In the genomic region with DNA sequence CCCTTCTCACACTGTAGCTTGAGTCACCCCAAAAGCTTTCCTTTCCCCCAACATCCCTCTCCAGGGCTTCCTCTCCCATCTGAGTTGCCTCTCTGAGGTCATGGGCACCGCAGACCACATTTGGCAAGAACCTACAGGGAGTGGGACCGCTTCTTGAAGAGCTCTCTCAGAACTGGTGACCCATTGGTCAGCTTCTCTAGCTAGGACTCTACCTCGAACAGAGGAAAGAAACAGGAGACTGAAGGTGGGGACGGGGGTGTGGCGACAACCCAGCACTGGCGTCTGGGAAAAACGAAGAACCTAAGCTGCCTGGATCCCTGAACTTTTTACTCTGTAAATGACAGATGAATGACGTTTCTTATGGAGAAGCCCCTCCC, we compare ENCODE assay signal across 8 mouse cellular contexts. TPM values are rescaled to one million over a fixed set of nuclear protein-coding genes. Genes with fewer than 3 reads are reported as not detected.
A peak's percentile ranks its signal among the peaks of the same experiment; 100 is the strongest.
DNase-seq lines count a peak whose midpoint lies in the region; ATAC-seq and TF ChIP-seq lines count a peak whose summit lies in the region.

No protein-coding gene starts in this region.

- peak overlapping the region; percentile 90 for H3K27ac ChIP-seq in kidney, postnatal 0 days
- H3K27ac ChIP-seq in embryonic facial prominence, embryonic 11.5 days (replicated peaks; ENCODE audit: low read depth, low read length): no peak overlapping the region
- H3K27ac ChIP-seq in neural tube, embryonic 12.5 days: no peak overlapping the region

- TF ChIP-seq CTCF in kidney, postnatal 0 days (IDR thresholded peaks at IDR 0.05; ENCODE audit: low read depth): no peak

- 11% methylated on average over 8 of the region's 8 CpGs for WGBS in kidney, postnatal 0 days
- 12% methylated on average over 8 of the region's 8 CpGs for WGBS in embryonic facial prominence, embryonic 11.5 days
- WGBS in large intestine, adult 2 months: 9% methylated on average over 8 of the region's 8 CpGs
- WGBS in neural tube, embryonic 12.5 days: 19% methylated on average over 8 of the region's 8 CpGs

- no peaks in the 10 kb centered on the region for H3K27me3 ChIP-seq in kidney, postnatal 0 days (ENCODE audit: insufficient read depth, low read length)
- H3K27me3 ChIP-seq in embryonic facial prominence, embryonic 11.5 days (ENCODE audit: control insufficient read depth, insufficient read depth, low read length): no peaks in the 10 kb centered on the region
- H3K27me3 ChIP-seq in neural tube, embryonic 12.5 days (replicated peaks): no peaks in the 10 kb centered on the region

- no peak; the same call in 1 of the 2 replicates for ATAC-seq in kidney, postnatal 0 days (replicated peaks; ENCODE audit: low FRiP score, low read depth)
- ATAC-seq in embryonic facial prominence, embryonic 11.5 days (replicated peaks; ENCODE audit: insufficient number of reproducible peaks, low FRiP score, low TSS enrichment, low read depth): no peak; the same call in 1 of the 2 replicates
- peak; percentile 41; the same call in 1 of the 2 replicates for ATAC-seq in neural tube, embryonic 12.5 days (ENCODE audit: low FRiP score, low read depth)
- ATAC-seq in activated CD4-positive, CD25-positive, alpha-beta regulatory T cell, adult 4 months: no peak

- no peak for DNase-seq in kidney, postnatal 0 days (ENCODE audit: low spot score)
- DNase-seq in kidney, postnatal 25 days: no peak
- no peak for DNase-seq in embryonic facial prominence, embryonic 11.5 days (ENCODE audit: low spot score)
- DNase-seq in large intestine, adult 2 months (ENCODE audit: low read depth, low spot score): peak; percentile 25
- no peak for DNase-seq in thymus, postnatal 4 days
- no peak for DNase-seq in thymus, postnatal 36 days

- no peaks in the 10 kb centered on the region for H3K36me3 ChIP-seq in kidney, postnatal 0 days (ENCODE audit: insufficient read depth, low read length)
- no peaks in the 10 kb centered on the region for H3K36me3 ChIP-seq in embryonic facial prominence, embryonic 11.5 days (replicated peaks; ENCODE audit: control insufficient read depth, insufficient read depth, low read depth, low read length)
- H3K36me3 ChIP-seq in neural tube, embryonic 12.5 days: no peaks in the 10 kb centered on the region

- no peaks in the 10 kb centered on the region for H3K9me3 ChIP-seq in kidney, postnatal 0 days (replicated peaks; ENCODE audit: low read length)
- no peaks in the 10 kb centered on the region for H3K9me3 ChIP-seq in embryonic facial prominence, embryonic 11.5 days (replicated peaks; ENCODE audit: control insufficient read depth, low read length)
- no peaks in the 10 kb centered on the region for H3K9me3 ChIP-seq in neural tube, embryonic 12.5 days

- H3K4me2 ChIP-seq in kidney, postnatal 0 days (ENCODE audit: low read length): peak overlapping the region; percentile 73
- peak overlapping the region; percentile 36; the same call in 1 of the 2 replicates for H3K4me2 ChIP-seq in embryonic facial prominence, embryonic 11.5 days (ENCODE audit: low read depth, low read length)
- peak overlapping the region; percentile 59; the same call in 1 of the 2 replicates for H3K4me2 ChIP-seq in neural tube, embryonic 12.5 days (replicated peaks)

- H3K4me3 ChIP-seq in kidney, postnatal 0 days (replicated peaks; ENCODE audit: low read depth, low read length): peak overlapping the region; percentile 28; the same call in 1 of the 2 replicates
- no peak overlapping the region for H3K4me3 ChIP-seq in embryonic facial prominence, embryonic 11.5 days (ENCODE audit: low read depth, low read length)
- H3K4me3 ChIP-seq in neural tube, embryonic 12.5 days: no peak overlapping the region

- peak overlapping the region; percentile 50; the same call in 1 of the 2 replicates for H3K9ac ChIP-seq in kidney, postnatal 0 days (ENCODE audit: low read depth, low read length)
- H3K9ac ChIP-seq in embryonic facial prominence, embryonic 11.5 days (replicated peaks; ENCODE audit: low read length): no peak overlapping the region; the same call in 1 of the 2 replicates
- no peak overlapping the region for H3K9ac ChIP-seq in neural tube, embryonic 12.5 days

- peaks cover 7% of the 10 kb centered on the region for H3K4me1 ChIP-seq in kidney, postnatal 0 days (replicated peaks; ENCODE audit: insufficient read depth, low read length)
- H3K4me1 ChIP-seq in embryonic facial prominence, embryonic 11.5 days (ENCODE audit: control insufficient read depth, insufficient read depth, low read length): peaks cover 5% of the 10 kb centered on the region
- H3K4me1 ChIP-seq in neural tube, embryonic 12.5 days: peaks cover 10% of the 10 kb centered on the region

RNA-seq across cellular contexts. Expression of gene Cdkn2aipnl, which starts 51.8 kb away (rescaled TPM):
- 70.8 and 71.7 TPM in 2 replicates for polyA plus RNA-seq in kidney, postnatal 0 days (2015; fragmentation: Nextera tagmentation; extraction: Ambion mirVana)
- polyA plus RNA-seq in embryonic facial prominence, embryonic 11.5 days (2014; fragmentation: Nextera tagmentation; extraction: Ambion mirVana): 142 and 147 TPM in 2 replicates
- 29.6 and 32.9 TPM in 2 replicates for polyA plus RNA-seq in large intestine, adult 2 months (2012; rRNA removed)
- 111 and 112 TPM in 2 replicates for polyA plus RNA-seq in neural tube, embryonic 12.5 days (2016; fragmentation: Nextera tagmentation; extraction: Ambion mirVana)
- 10 to 100 TPM; 80.8 to 84.4 TPM for polyA plus RNA-seq in activated CD4-positive, CD25-positive, alpha-beta regulatory T cell, adult 4 months (2017; shearing (Covaris generic))

RNA-seq across cellular contexts. Expression of gene Jade2, which starts 58.2 kb away (rescaled TPM):
- polyA plus RNA-seq in kidney, postnatal 0 days (2015; fragmentation: Nextera tagmentation; extraction: Ambion mirVana): 1.0 and 1.2 TPM in 2 replicates
- 0.26 and 0.52 TPM in 2 replicates for polyA plus RNA-seq in embryonic facial prominence, embryonic 11.5 days (2014; fragmentation: Nextera tagmentation; extraction: Ambion mirVana)
- polyA plus RNA-seq in large intestine, adult 2 months (2012; rRNA removed): 7.5 and 8.5 TPM in 2 replicates
- 0.23 and 0.32 TPM in 2 replicates for polyA plus RNA-seq in neural tube, embryonic 12.5 days (2016; fragmentation: Nextera tagmentation; extraction: Ambion mirVana)
- 10 to 100 TPM; 13.5 to 17.6 TPM for polyA plus RNA-seq in activated CD4-positive, CD25-positive, alpha-beta regulatory T cell, adult 4 months (2017; shearing (Covaris generic))
